Mouse (Mus musculus): ENCODE results near the gene Frmd4a.

The Frmd4a gene

GRCm38 (mm10) chr2:4435051-4435450 is 417.5 kb downstream of the Frmd4a start:
- intact Hi-C loops (cut with DNase I) = no loop called here

- intact Hi-C loops (cut with DNase I) = no loop called here
Measured at GRCm38 (mm10) chr2:4436361-4437231, 419.1 kb downstream of the Frmd4a start.

- intact Hi-C loops (cut with DNase I) = no loop called here
Measured at GRCm38 (mm10) chr2:4438739-4439138, 421.2 kb downstream of the Frmd4a start.

- intact Hi-C loops (cut with DNase I) = no loop called here
Measured at GRCm38 (mm10) chr2:4439909-4440308, 422.4 kb downstream of the Frmd4a start.

GRCm38 (mm10) chr2:4441840-4442239 is 424.3 kb downstream of the Frmd4a start:
- intact Hi-C loops (cut with DNase I) = no loop called here

- intact Hi-C loops (cut with DNase I) = no loop called here
Measured at GRCm38 (mm10) chr2:4444740-4445139, 427.2 kb downstream of the Frmd4a start.

GRCm38 (mm10) chr2:4445629-4446400 is 428.3 kb downstream of the Frmd4a start:
- intact Hi-C loops (cut with DNase I) = no loop called here

GRCm38 (mm10) chr2:4449860-4450480 is 432.5 kb downstream of the Frmd4a start:
- intact Hi-C loops (cut with DNase I) = no loop called here

GRCm38 (mm10) chr2:4452590-4453400 is 435.3 kb downstream of the Frmd4a start:
- intact Hi-C loops (cut with DNase I) = no loop called here

GRCm38 (mm10) chr2:4455097-4456025 is 437.8 kb downstream of the Frmd4a start:
- intact Hi-C loops (cut with DNase I) = no loop called here

- intact Hi-C loops (cut with DNase I) = no loop called here
Measured at GRCm38 (mm10) chr2:4460897-4461296, 443.4 kb downstream of the Frmd4a start.

- intact Hi-C loops (cut with DNase I) = no loop called here
Measured at GRCm38 (mm10) chr2:4461514-4461913, 444.0 kb downstream of the Frmd4a start.

GRCm38 (mm10) chr2:4462480-4462879 is 445.0 kb downstream of the Frmd4a start:
- intact Hi-C loops (cut with DNase I) = no loop called here

GRCm38 (mm10) chr2:4466084-4466483 is 448.6 kb downstream of the Frmd4a start:
- intact Hi-C loops (cut with DNase I) = no loop called here

- intact Hi-C loops (cut with DNase I) = no loop called here
Measured at GRCm38 (mm10) chr2:4467314-4467713, 449.8 kb downstream of the Frmd4a start.

GRCm38 (mm10) chr2:4472760-4473480 is 455.4 kb downstream of the Frmd4a start:
- intact Hi-C loops (cut with DNase I) = no loop called here

GRCm38 (mm10) chr2:4473866-4474538 is 456.5 kb downstream of the Frmd4a start:
- intact Hi-C loops (cut with DNase I) = no loop called here

- intact Hi-C loops (cut with DNase I) = no loop called here
Measured at GRCm38 (mm10) chr2:4474539-4474937, 457.0 kb downstream of the Frmd4a start.

GRCm38 (mm10) chr2:4475991-4476390 is 458.5 kb downstream of the Frmd4a start:
- intact Hi-C loops (cut with DNase I) = no loop called here
